Mouse (Mus musculus): ENCODE measurements at regions not wholly inside any gene's neighbourhood (a gene's known extent, or its start where the extent isn't known, plus 50 kb on each side); places are given as distances from the start of the nearest gene placed in this dataset.

DNA sequence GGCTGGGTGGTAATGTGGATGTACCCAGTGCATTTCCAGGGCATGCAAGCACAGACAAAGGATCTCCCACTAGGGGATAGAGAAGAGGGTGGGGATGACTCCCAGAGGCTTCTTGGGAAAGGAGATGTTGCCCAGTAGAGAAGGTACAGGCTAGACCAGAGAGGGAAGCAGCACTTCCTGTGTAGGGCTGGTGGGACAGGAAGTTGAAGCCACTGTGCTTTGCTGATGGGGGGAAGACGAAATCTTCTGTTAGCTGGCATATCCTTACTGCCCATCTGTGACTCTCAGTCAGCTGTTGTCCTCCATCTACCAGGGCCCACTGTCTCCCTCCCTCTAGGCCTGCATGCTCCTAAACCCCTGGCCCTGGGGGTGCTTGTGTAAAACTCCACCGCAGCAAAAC, 180.2 kb downstream of the Wdr11 start:
- no peak for DNase-seq (ENCODE audit: low spot score)

DNA sequence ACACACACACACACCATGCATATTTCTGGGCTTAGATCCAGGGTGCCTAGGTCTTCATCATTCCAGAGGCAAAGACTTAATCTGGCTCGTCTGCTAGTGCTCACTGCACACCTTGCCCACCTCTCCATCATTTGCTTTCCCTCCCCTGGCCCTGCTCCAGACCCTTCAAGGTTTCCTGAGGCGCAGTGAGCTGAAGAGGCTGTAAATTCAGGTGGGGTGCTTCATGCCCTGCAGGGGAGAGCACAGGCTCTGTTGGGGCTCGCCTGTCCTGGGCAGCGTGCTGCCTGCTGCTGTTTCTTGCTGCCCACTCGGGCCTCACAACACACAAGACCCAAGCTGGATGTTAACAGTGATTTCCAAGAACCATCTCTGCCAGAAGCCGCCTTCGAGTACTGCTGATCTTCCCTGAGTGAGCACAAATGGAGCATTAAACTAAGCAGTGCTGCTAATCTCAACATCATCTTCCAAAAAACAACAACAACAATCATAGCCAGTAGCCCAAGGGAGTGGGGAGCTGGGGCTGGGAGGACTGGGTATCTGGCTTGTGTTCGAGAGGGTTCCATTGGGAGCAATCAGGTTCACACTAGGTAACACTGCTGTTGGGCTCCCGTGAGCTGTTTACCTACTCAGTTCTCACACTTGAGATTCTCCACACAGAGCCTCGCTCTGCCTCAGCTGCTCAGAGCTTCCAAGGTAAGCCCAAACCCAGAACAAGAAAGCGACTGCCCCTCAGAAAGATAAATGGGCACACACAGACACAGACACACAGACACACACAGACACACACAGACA, 181.1 kb downstream of the Wdr11 start:
- no peak for DNase-seq (ENCODE audit: low spot score)

DNA sequence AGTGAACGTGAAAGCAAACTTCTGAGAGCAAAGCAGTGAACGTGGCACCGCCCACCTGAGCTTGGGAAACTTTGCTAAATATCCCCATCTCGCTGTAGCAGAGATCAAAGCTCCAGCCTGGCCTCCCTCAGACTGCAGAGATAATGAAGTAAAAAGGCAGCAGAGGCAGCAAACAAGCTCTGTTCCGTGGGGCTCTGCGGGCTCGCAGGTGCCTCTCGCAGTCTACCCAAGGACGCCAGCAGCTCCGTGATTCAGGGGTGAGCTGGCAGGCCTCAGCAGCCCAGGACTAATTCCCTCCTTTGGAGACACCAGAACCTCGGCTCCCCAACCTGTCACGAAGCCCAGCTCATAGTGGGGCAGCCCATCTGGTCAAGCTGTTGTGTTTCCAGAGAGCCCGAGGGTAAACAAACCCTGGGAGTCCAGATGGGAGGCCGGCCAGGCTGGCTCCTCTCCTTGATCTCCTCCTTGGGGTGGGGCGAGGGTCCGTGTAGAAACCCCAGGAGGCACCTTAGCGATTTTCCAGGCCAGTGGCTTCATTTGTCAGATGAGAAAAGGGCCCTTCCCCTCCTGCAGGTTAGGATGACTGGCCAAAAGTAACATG, 182.7 kb downstream of the Wdr11 start:
- peak; percentile 16 for DNase-seq (ENCODE audit: low spot score)

DNA sequence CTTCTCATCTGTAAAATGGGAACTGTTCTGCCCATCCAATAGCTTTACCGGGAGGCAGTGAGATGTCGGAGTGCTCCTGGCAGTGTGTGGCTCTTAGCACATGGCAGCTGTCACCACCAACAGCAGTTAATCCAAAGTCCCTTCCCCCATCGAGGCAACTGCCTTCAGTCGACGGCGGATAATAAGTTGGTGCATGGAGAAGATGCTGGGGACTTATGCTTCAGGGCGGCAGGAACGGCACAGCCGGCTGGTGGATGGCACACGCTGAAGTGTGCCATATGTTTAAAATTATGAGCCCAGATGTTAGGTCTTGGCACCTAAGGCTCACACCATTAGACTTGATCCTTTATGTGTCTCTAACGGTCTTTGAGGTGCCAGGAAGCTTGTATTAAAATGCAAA, 183.5 kb downstream of the Wdr11 start:
- DNase-seq (ENCODE audit: low spot score): no peak

DNA sequence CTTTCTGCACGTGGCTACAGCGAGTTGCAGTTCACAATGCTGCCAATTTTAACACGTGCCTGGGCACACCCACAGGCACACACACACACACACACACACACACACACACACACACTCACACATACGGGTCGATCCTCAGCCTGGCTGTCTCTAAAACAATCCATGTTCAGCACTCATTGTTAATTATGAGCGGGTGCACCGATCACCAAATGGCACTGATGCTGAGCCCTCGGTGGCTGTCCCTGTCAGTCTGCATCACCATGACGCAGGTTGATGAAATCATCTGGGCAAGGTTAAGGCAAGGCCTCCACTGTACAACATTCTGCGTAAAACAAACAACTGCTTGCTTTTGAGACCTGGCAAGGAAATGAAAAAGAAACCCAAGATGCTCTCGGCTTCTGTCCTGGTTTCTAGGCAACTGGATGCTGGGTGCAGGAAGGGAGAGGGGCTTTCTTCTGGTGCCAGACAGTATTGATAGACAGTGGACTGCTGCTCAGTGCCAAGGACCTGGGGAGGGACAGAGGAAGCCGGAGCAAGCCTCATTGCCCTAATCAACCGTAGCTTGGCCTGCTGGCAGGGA, 187.3 kb downstream of the Wdr11 start:
- no peak for DNase-seq (ENCODE audit: low spot score)

DNA sequence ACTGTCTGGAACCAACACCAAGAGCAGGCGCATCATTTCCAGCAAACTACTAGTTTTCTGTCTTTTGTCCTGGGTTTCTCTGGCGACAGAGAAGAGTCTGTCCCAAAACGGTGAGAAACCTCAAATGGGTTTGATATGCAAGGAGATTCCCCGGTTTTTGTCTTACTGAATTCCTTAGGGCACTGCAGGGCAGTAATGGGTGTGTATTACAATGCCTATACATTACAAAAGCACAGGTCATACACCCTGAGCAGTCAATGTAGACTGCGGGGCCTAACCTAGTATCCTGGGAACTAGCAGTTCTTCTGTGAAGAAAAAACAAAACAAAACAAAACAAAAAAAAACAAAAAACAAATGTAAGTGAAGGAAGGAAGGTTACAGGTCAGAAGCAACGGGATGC, 188.3 kb downstream of the Wdr11 start:
- no peak for DNase-seq (ENCODE audit: low spot score)

DNA sequence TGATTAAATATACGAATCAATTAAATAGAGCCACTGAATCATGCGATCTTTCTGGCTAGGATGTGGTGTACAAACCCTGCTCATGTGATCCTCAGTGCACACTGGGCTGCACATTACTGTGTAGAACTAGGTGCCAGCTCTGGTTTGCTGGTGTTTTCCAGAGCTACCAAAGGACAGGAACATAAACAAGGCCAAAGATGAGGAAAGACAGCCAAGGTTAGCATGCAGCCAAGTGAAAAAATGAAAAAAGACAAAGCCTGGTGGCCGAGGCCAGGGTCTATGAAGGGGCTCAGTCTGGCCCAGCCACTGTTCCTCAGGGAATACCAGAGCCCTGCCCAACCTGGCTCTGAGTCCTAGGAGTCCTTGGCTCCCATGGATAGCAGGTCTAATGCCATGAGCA, 190.1 kb downstream of the Wdr11 start:
- no peak for DNase-seq (ENCODE audit: low spot score)

DNA sequence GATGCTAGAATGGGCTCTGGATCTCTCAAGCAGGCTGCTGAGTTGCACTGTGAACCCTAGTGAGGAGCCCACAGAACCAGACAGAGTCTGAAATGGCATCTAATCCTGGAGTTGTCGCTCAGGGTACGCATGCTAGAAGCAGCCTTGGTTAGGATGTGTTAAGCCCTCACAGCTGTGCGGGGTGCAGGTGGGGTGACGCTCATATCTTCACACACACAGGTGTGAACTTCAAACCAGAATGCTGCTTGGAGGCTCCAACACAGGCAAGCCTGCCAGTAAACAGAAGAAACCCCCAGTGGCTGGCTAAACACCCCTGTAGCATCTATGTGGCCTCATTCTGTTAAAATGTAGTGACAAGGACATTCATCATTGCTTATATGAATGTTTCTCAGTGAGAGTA, 193.3 kb downstream of the Wdr11 start:
- no peak for DNase-seq (ENCODE audit: low spot score)

DNA sequence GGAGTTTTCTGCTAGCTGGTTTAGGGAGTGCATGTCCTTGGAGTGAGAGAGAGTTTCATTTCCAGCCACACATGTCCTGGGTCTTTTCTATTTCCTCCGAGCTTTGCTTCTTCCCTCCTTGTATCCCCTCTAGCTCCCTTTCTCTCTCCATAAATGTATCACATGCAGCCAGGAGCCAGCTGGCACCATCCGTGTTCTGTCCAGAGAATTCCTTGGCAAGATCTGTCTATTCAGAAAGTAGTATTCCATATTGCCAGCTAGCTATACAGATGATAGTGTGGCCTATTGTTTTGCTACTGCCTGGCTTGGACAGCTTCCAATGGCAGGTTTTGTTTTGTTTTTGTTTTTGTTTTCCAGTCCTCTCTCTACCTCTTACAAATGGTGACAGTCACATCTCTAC, 195.3 kb downstream of the Wdr11 start:
- DNase-seq (ENCODE audit: low spot score): no peak

DNA sequence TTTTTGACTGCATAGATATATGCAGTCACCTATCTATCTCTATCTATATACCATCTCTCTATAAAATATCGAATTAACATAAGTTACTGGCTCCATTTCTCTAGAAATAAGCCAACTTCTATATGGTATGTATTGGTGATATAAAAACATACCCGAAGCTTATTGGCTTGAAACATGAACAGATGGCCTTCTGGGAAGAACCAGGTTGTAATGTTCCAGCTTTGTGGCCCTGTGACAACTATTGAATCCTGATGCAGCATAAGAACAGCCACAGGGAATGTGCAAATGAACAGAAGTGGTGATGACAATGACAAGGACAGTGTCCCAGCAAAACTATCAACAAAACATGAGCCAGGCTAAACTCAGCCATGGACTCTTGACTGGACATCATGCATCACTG, 196.1 kb downstream of the Wdr11 start:
- DNase-seq (ENCODE audit: low spot score): no peak

DNA sequence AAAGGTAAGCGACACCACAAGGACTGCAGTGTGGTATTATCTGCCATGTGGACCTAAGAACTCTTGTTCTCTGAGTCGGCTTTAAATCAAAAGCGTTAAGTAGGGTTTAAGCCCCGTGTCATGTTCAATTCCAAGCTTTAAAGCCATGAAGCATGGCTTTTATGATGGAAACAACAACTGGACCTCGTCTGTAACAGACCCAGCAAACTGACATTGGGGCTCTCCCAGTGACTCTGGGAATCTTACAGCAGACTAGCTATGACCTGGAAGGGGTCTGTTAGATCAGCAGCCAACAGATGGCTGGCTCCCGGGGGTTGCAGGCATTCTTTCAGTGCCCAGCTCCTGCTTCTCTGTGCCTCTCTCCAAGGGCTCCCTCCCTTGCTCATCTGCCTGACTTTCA, 197.8 kb downstream of the Wdr11 start:
- DNase-seq (ENCODE audit: low spot score): no peak

DNA sequence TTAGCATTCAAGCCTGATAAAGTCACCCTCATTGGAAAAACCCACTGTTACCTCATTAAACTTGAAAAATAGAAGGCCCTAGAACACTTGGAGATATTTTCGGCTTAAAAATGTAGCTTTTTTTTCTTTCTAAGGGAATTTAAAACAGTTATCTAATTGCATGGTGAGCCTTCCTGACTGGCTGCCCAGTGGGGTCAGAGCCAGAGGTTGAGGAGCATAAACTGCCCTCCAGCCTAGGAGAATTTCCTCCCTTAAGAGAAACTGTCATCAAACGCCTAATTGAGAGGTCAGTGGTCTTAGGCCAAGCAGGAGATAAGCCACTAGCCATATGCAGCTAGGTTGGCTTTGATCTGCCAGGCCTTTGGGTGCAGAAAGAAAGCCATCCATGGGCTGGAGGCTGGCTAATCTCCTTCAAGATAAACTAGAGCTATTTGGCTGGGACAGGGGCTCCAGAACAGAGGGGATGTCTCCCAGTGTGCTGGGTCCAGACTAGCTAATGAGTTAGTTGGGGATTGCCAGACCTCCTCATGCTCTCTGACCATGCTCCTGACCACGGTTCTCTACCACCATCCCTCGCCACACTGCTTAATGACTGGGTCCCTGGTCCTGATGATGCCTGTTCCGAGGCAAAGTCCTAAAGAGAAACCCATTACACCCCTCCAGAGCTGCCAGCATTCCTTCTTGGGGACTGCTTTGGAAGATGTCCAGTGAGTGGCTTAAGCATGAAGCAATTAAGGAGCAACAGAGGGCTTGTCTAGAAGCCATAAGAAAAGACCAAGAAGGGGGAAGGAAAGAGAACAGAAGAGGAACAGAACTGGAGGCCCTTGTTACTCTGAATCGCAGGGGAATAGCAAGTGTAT, 199.2 kb downstream of the Wdr11 start:
- DNase-seq (ENCODE audit: low spot score): peak; percentile 18

DNA sequence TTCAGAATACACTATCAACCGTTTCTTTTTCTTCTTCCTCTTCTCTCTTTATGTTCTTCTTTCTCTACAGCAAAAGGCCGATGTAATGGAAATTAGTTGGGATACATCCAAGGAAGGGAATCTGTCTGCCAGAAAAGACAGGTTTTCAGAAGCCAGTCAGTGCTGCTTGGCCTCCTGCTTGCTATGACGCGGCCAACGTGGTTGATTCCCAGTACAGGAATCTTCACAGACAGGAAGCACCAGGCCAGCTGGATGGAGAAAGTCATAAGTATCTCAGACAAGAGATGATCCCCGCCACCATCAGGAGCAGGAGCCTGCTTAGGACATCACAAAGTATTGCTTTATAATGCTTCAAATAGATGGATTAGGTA, 199.8 kb downstream of the Wdr11 start:
- DNase-seq (ENCODE audit: low spot score): no peak

DNA sequence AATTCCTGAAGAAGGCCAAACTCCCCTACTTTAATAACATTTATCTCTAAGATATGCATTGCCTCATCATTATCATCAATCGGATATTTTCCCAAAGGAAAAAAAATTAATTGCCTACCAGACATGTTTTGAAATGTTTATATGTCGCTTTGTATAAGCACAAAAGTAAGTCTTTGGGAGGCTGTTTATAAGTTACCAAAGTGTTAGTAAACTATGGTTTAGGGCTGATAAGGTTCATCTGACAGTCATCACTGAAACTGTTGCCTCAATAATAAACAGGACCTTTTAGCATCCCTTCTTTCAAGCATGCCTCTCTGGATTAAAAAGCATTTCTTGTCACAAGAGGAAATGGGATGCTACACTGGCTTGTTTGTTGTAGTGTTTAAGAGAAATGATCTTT, 202.1 kb downstream of the Wdr11 start:
- DNase-seq (ENCODE audit: low spot score): no peak

DNA sequence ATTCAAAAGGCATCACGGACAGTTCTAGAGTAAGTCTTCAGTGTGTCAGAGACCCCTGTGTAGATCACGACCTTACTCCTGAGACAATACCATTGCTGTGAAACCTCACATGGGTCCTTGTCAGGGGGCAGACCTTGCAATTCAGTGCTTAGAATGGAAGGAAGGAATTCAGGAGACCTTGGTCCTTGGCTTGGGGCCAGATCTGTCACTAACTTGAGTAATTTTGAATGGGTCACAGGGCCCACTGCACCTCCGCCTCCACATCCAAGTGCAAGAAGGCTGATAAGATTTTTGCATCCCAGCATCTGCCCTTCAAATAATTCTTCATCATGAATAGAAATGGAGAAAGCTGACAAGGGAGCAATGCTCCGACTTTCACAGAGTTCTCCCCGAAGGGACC, 202.6 kb downstream of the Wdr11 start:
- no peak for DNase-seq (ENCODE audit: low spot score)

DNA sequence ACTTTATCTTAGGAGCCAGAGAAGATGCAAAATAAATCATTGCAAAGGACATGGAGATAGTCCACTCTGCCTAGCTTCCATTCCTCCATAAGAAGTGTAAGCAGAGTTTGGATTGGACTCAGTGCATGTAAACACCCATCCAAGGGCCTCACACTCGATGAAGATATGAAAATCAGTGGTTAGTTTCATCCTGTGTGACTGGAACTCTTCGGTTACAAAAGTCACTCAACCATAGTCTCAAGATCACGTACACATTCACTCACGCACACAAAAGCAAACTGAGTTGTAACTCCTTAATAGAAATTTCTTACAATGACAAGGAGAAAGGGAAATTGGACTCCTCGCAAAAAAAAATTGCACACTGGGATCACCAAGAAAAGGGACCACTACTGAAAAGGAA, 206.9 kb downstream of the Wdr11 start:
- DNase-seq (ENCODE audit: low spot score): no peak

DNA sequence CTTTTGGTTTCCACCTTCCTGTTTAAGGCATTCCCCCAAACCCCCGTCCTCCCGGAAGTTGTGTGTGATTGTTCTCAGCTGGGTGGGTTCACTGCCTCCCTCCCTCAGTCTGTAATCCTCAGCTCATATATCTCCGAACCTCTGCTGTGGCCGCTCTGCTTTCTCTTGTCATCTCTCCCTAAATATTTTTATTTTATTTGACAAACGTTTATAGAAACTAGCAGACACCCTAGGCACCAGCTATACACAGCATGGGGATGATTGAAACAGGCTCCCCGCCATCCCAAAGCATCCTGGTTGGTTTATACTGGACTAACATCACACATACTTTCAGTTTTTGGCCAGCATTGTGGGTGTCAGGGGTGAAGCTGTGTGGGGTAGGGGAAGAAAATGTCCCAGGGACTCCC, 208.8 kb downstream of the Wdr11 start:
- DNase-seq (ENCODE audit: low spot score): no peak

DNA sequence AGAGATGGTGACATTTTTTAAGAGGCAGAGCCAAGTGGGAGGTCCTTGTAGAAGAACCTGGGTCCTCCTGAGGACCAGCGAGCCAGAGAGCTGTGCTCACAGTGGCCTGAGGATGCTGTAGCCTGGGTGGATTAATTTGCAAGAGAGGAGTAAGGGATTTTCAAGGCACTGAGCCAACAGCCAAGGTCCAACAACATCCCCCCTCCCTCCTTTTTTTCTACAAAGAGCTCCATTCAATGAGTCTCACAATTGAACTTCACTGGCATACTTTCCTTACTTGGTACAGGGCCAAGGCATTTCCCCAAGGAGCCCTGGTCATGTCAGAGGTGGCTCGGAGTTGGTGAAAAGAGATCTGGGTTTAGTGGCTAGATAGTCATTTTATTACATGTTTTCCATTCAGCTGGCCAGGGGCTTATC, 209.8 kb downstream of the Wdr11 start:
- no peak for DNase-seq (ENCODE audit: low spot score)

DNA sequence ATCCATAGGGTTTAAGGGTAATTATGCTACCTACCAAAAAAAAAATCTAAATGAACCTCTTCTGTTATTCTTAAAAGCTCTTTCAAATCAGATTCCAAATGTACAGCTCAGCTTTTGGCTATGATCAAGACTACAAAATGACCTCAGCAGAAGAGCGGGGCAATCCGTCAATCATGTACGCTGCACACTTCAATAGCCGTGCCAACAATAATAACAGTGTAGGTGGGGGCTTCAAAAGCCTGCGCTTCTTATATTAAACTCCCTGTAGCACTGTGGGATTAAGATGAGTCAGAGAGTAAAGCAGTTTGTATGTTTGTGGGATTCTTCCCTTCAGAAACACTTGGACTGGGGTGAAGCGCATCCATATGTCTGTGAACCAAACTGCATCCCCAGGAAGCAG, 210.5 kb downstream of the Wdr11 start:
- no peak for DNase-seq (ENCODE audit: low spot score)

DNA sequence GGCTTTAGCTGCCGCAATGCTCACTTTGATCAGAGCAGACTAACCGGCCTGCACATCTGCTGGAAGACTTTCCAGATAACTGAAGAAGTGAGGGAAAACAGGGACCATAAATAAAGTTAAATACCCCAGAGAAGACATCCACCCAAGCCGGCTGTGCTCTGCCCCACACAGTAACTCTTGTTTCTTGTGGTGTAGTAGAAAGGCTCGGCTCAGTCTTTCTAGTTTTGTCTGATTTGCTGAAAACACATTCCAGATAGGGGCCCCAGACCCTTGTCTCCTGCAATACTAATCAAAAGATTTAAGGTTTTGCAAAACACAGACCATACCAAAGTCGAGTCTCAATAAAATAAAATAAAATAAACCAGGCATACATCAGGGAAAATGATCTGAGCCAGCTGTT, 213.7 kb downstream of the Wdr11 start:
- no peak for DNase-seq (ENCODE audit: low spot score)

DNA sequence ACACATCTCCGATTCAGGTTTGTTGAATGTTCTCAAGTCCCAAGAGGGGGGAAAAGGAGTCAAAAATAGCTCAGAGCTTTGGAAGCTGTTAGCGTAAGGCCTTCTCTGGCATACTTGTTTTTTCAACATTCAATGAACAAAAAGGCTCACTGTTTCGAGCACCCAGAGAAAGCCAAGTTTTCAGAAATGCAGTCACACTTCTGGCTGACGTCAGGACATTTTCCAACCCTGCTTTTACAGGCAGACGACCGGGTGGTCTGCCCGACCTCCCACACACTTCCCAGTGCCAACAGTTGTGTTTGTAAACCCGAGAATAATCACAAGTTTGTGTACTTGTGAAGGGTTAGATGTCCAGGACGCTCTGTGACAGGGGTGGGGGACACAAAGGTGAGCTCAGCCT, 218.5 kb downstream of the Wdr11 start:
- DNase-seq (ENCODE audit: low spot score): no peak

DNA sequence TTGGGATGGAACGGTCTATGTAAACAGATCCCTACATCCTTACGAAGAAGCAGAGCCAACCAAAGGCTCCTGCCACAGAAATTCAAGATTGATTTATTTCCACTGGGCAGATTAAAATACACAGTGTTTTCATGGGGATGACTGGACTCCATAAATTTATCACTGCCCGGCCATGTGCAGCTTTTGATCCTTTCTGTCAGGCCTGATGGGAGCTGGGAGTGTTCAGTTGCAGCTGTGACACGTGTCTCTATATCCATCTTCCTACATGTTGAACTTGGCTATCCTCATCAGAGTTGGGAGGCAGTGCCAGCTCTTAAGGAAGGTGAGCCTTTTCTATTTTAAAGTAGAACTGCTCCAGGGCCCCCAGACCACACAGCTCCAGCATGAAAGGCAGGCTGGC, 218.9 kb downstream of the Wdr11 start:
- no peak for DNase-seq (ENCODE audit: low spot score)

All from testis, postnatal 14 days (tissue).